In the genomic region with DNA sequence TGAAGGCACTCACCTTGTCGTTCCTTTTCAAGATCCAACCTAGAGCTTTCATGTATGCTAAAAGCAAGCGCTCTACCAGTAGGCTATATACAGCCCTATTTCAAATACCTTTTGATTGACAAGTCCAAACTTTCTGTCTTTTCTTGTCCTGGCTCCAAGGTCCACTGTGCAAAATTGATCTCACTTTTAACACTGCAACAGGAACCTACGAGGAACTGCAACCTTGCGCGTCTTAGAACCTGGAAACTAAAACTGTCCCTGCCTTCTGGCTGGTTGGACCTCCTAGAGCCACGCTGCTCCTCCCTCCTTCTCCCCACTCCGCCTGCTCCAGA, we compare ENCODE assay signal across 8 mouse cellular contexts. TPM values are rescaled to one million over a fixed set of nuclear protein-coding genes. Genes with fewer than 3 reads are reported as not detected.
DNase-seq lines count a peak whose midpoint lies in the region; ATAC-seq and TF ChIP-seq lines count a peak whose summit lies in the region.

No protein-coding gene starts in this region.

- peaks cover 5% of the 10 kb centered on the region; the same call in 1 of the 2 replicates for H3K4me1 ChIP-seq in kidney, embryonic 14.5 days (ENCODE audit: control insufficient read depth, insufficient read depth, low read length)
- no peaks in the 10 kb centered on the region; the same call in 1 of the 2 replicates for H3K4me1 ChIP-seq in bone marrow, adult 2 months (ENCODE audit: control insufficient read depth, insufficient read depth, low read length)
- H3K4me1 ChIP-seq in hindbrain, embryonic 10.5 days (replicated peaks) = peaks cover 25% of the 10 kb centered on the region
- peaks cover 10% of the 10 kb centered on the region for H3K4me1 ChIP-seq in midbrain, embryonic 13.5 days (replicated peaks)

- 0 out of 2 replicates have a peak overlapping the region, but pooled peaks have one; percentile 15 for H3K27ac ChIP-seq in kidney, embryonic 14.5 days (ENCODE audit: low read depth, low read length)
- 0 out of 2 replicates have a peak overlapping the region, but pooled peaks have one; percentile 58 for H3K27ac ChIP-seq in bone marrow, adult 2 months (ENCODE audit: control insufficient read depth, insufficient read depth, low read depth, low read length, poor library complexity)
- peak overlapping the region; percentile 90 for H3K27ac ChIP-seq in hindbrain, embryonic 10.5 days
- H3K27ac ChIP-seq in midbrain, embryonic 13.5 days = peak overlapping the region; percentile 53; the same call in 1 of the 2 replicates

- peak overlapping the region; percentile 73 for H3K4me2 ChIP-seq in kidney, embryonic 14.5 days (replicated peaks; ENCODE audit: low read depth, low read length)
- peak overlapping the region; percentile 85 for H3K4me2 ChIP-seq in midbrain, embryonic 13.5 days (replicated peaks)

- 0 out of 2 replicates have a peak, but pooled peaks have one; percentile 7 for ATAC-seq in kidney, embryonic 14.5 days (ENCODE audit: low FRiP score, low TSS enrichment)
- no peak; the same call in 1 of the 2 replicates for ATAC-seq in midbrain, embryonic 13.5 days

- H3K27me3 ChIP-seq in kidney, embryonic 14.5 days (ENCODE audit: control insufficient read depth, insufficient read depth, low read length) = no peaks in the 10 kb centered on the region
- no peaks in the 10 kb centered on the region for H3K27me3 ChIP-seq in hindbrain, embryonic 10.5 days (ENCODE audit: insufficient read depth, poor library complexity, severe bottlenecking)
- H3K27me3 ChIP-seq in midbrain, embryonic 13.5 days = no peaks in the 10 kb centered on the region

- 21% methylated on average over 7 of the region's 7 CpGs for WGBS in kidney, embryonic 14.5 days
- 20% methylated on average over 7 of the region's 7 CpGs for WGBS in bone marrow, adult 2 months
- WGBS in hindbrain, embryonic 10.5 days = 21% methylated on average over 7 of the region's 7 CpGs
- 22% methylated on average over 7 of the region's 7 CpGs for WGBS in midbrain, embryonic 13.5 days

- no peak for TF ChIP-seq CTCF in bone marrow, adult 2 months (IDR thresholded peaks at IDR 0.05; ENCODE audit: control insufficient read depth, insufficient read depth, low read length)

- H3K4me3 ChIP-seq in kidney, embryonic 14.5 days (ENCODE audit: low read length) = peak overlapping the region; percentile 86
- H3K4me3 ChIP-seq in bone marrow, adult 2 months (replicated peaks; ENCODE audit: control insufficient read depth, low read depth, low read length) = peak overlapping the region; percentile 91
- H3K4me3 ChIP-seq in hindbrain, embryonic 10.5 days = peak overlapping the region; percentile 75
- H3K4me3 ChIP-seq in midbrain, embryonic 13.5 days (replicated peaks) = peak overlapping the region; percentile 86

- peak overlapping the region; percentile 84 for H3K9ac ChIP-seq in kidney, embryonic 14.5 days (ENCODE audit: low read depth, low read length)
- peak overlapping the region; percentile 92 for H3K9ac ChIP-seq in midbrain, embryonic 13.5 days (replicated peaks)

- no peaks in the 10 kb centered on the region for H3K9me3 ChIP-seq in kidney, embryonic 14.5 days (ENCODE audit: control insufficient read depth, low read length)
- H3K9me3 ChIP-seq in hindbrain, embryonic 10.5 days = no peaks in the 10 kb centered on the region
- no peaks in the 10 kb centered on the region; the same call in 1 of the 2 replicates for H3K9me3 ChIP-seq in midbrain, embryonic 13.5 days

- TF ChIP-seq POLR2A in bone marrow, adult 2 months (IDR thresholded peaks at IDR 0.05; ENCODE audit: borderline replicate concordance, control insufficient read depth, low read depth, low read length) = no peak

- peaks cover 7% of the 10 kb centered on the region; the same call in 1 of the 2 replicates for H3K36me3 ChIP-seq in kidney, embryonic 14.5 days (ENCODE audit: control insufficient read depth, insufficient read depth, low read length)
- H3K36me3 ChIP-seq in hindbrain, embryonic 10.5 days = peaks cover 35% of the 10 kb centered on the region
- no peaks in the 10 kb centered on the region; the same call in 1 of the 2 replicates for H3K36me3 ChIP-seq in midbrain, embryonic 13.5 days

- no peak for DNase-seq in kidney, adult 9 months
- DNase-seq in hindbrain, embryonic 10.5 days (ENCODE audit: low spot score) = no peak
- DNase-seq in spleen, postnatal 4 days (ENCODE audit: low spot score in 2 of 2) = no peak
- DNase-seq in spleen, postnatal 10 days (ENCODE audit: low spot score in 2 of 2) = no peak
- DNase-seq in urinary bladder, postnatal 25 days (ENCODE audit: low spot score) = no peak

RNA-seq across cellular contexts. Expression of a gene that starts 5.2 kb away (rescaled TPM):
- 96.6 and 96.7 TPM in 2 replicates for polyA plus RNA-seq in kidney, embryonic 14.5 days (2014; fragmentation: Nextera tagmentation; extraction: Ambion mirVana)
- 14.0 and 37.9 TPM in 2 replicates for polyA plus RNA-seq in bone marrow, adult 2 months (2011; ENCODE audit: insufficient read depth, insufficient read length, low replicate concordance, missing spikeins)
- polyA plus RNA-seq in hindbrain, embryonic 10.5 days (2016; fragmentation: Nextera tagmentation; extraction: Ambion mirVana) = 76.8 and 105 TPM in 2 replicates
- polyA plus RNA-seq in midbrain, embryonic 13.5 days (2015; fragmentation: Nextera tagmentation; extraction: Ambion mirVana) = 80.9 and 96.4 TPM in 2 replicates

RNA-seq across cellular contexts. Expression of a gene that starts 58.2 kb away (rescaled TPM):
- polyA plus RNA-seq in kidney, embryonic 14.5 days (2014; fragmentation: Nextera tagmentation; extraction: Ambion mirVana) = 0.11 and 0.19 TPM in 2 replicates
- polyA plus RNA-seq in bone marrow, adult 2 months (2011; ENCODE audit: insufficient read depth, insufficient read length, low replicate concordance, missing spikeins) = not detected in 2 replicates
- polyA plus RNA-seq in hindbrain, embryonic 10.5 days (2016; fragmentation: Nextera tagmentation; extraction: Ambion mirVana) = 1.9 and 2.3 TPM in 2 replicates
- 6.1 and 8.9 TPM in 2 replicates for polyA plus RNA-seq in midbrain, embryonic 13.5 days (2015; fragmentation: Nextera tagmentation; extraction: Ambion mirVana)

Comparison
In these comparisons a context has a peak if more than half of its experiments do, and no peak if none do; other contexts are left out.
1. H3K27ac ChIP-seq: peak in every context shown above with its lines; median percentile 90 in hindbrain, embryonic 10.5 days; 58 in bone marrow, adult 2 months; 53 in midbrain, embryonic 13.5 days; 15 in kidney, embryonic 14.5 days.